Mouse (Mus musculus): ENCODE measurements around the gene Epn3. TPM values are rescaled to one million over a fixed set of nuclear protein-coding genes. Genes with fewer than 3 reads are reported as not detected.

Gene Epn3
- polyA plus RNA-seq, 1 experiment from 2014 or later, result 0.43 TPM

GRCm38 (mm10) chr11:94508976-94509375 lies 9.2 kb upstream of the Epn3 start:
- H3K36me3 ChIP-seq (ENCODE audit: control insufficient read depth, insufficient read depth, low read length), result no peaks in the 10 kb centered on the region
- H3K9me3 ChIP-seq (ENCODE audit: control insufficient read depth, low read length), result no peaks in the 10 kb centered on the region
- no peak overlapping the region for H3K4me3 ChIP-seq (replicated peaks; ENCODE audit: low read depth, low read length)
- H3K4me1 ChIP-seq (ENCODE audit: control insufficient read depth, insufficient read depth, low read length), result no peaks in the 10 kb centered on the region
- H3K9ac ChIP-seq (replicated peaks; ENCODE audit: low read length), result no peak overlapping the region
- 95% methylated on average over 10 of the region's 10 CpGs for WGBS
- no peaks in the 10 kb centered on the region for H3K27me3 ChIP-seq (ENCODE audit: control insufficient read depth, insufficient read depth, low read length)
- no peak overlapping the region for H3K4me2 ChIP-seq (ENCODE audit: low read length)
- DNase-seq (no peak), ATAC-seq (ENCODE audit: low FRiP score, low TSS enrichment) (no peak)
- H3K27ac ChIP-seq (replicated peaks; ENCODE audit: low read depth, low read length), result no peak overlapping the region

DNA sequence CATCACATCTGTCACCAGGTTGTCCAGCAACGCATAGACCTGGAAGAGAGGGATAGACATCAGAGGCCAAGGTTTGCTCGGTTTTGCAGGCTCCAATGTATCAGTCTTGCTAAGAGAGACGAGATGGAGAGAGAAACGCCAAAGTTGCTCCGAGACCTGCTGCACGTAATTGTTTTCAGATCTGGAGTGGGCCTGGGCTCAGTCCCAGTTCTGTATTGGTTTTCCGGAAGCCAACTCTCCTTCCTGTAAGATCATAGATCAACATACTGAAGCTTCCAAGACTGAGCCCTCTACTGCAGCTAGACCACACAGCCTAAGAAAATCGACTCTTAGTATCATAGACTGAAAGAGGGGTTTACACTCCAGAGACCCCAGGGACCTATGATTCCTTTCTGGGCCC lies 1.7 kb upstream of the Epn3 start:
- no peaks in the 10 kb centered on the region for H3K36me3 ChIP-seq (ENCODE audit: control insufficient read depth, insufficient read depth, low read length)
- DNase-seq (no peak), ATAC-seq (ENCODE audit: low FRiP score, low TSS enrichment) (no peak)
- no peaks in the 10 kb centered on the region for H3K9me3 ChIP-seq (ENCODE audit: control insufficient read depth, low read length)
- no peak overlapping the region for H3K27ac ChIP-seq (replicated peaks; ENCODE audit: low read depth, low read length)
- H3K4me2 ChIP-seq (ENCODE audit: low read length), result no peak overlapping the region
- WGBS, result 93% methylated on average over 8 of the region's 8 CpGs
- H3K4me3 ChIP-seq (replicated peaks; ENCODE audit: low read depth, low read length), result no peak overlapping the region
- H3K4me1 ChIP-seq (ENCODE audit: control insufficient read depth, insufficient read depth, low read length), result peaks cover 23% of the 10 kb centered on the region
- H3K9ac ChIP-seq (replicated peaks; ENCODE audit: low read length), result no peak overlapping the region
- peaks cover 8% of the 10 kb centered on the region; the same call in 1 of the 2 replicates for H3K27me3 ChIP-seq (ENCODE audit: control insufficient read depth, insufficient read depth, low read length)

DNA sequence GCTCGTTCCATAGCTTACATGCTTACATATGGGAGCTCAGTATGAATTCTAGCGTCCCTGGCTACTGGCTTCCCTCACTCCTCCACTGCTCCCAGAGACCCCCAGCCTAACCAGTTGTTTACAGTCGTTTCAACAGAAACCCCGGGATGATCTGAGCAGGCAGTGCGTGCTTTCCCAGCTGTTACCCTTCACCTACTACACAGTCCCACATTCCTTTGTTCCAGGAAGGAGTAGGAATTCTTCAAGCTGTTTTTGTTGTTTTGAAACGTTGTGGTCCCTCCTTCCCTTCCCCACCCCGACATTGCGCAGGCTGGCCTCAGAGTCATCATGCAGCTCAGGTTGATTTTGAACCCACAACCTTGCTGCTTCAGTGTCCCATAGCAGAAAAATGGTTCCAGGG lies 588 bp upstream of the Epn3 start:
- Histone ChIP-seq H3K27me3 (ENCODE audit: control insufficient read depth, insufficient read depth, low read length) (peaks cover 8% of the 10 kb centered on the region; the same call in 1 of the 2 replicates), H3K36me3 (ENCODE audit: control insufficient read depth, insufficient read depth, low read length) (no peaks in the 10 kb centered on the region), H3K4me1 (ENCODE audit: control insufficient read depth, insufficient read depth, low read length) (peaks cover 23% of the 10 kb centered on the region), H3K9ac (replicated peaks; ENCODE audit: low read length) (no peak overlapping the region), H3K4me3 (replicated peaks; ENCODE audit: low read depth, low read length) (no peak overlapping the region), H3K4me2 (ENCODE audit: low read length) (no peak overlapping the region), H3K9me3 (ENCODE audit: control insufficient read depth, low read length) (no peaks in the 10 kb centered on the region), H3K27ac (replicated peaks; ENCODE audit: low read depth, low read length) (no peak overlapping the region)
- ATAC-seq (ENCODE audit: low FRiP score, low TSS enrichment) (no peak), DNase-seq (no peak)
- WGBS, result 32% methylated on average over 8 of the region's 8 CpGs

DNA sequence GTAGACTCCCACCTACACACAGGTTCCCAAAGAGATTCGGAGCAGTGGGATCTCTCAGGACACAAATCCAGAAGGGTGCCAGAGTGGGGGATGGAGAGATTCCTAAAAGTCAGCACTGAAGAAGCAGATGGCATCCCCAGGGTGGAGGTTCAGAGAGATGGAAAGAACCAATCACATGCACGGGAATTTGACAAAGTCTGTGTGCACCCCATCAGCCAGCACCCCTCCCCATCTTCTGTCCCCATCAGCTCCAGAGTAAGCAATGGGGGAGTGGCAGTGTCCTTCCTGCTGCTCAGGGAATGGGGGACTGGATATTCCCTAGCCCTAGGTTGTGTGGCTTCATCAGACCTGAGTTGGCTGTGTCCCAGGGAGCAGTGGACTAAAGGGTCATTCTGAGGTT lies 739 bp downstream of the Epn3 start:
- H3K9me3 ChIP-seq (ENCODE audit: control insufficient read depth, low read length), result no peaks in the 10 kb centered on the region
- H3K36me3 ChIP-seq (ENCODE audit: control insufficient read depth, insufficient read depth, low read length), result no peaks in the 10 kb centered on the region
- no peak overlapping the region for H3K4me3 ChIP-seq (replicated peaks; ENCODE audit: low read depth, low read length)
- no peak overlapping the region for H3K27ac ChIP-seq (replicated peaks; ENCODE audit: low read depth, low read length)
- ATAC-seq (ENCODE audit: low FRiP score, low TSS enrichment) (0 out of 2 replicates have a peak, but pooled peaks have one; percentile 34), DNase-seq (no peak)
- peak overlapping the region; percentile 53 for H3K4me2 ChIP-seq (ENCODE audit: low read length)
- H3K9ac ChIP-seq (replicated peaks; ENCODE audit: low read length), result no peak overlapping the region; the same call in 1 of the 2 replicates
- 8% methylated on average over 2 of the region's 2 CpGs for WGBS
- peaks cover 23% of the 10 kb centered on the region for H3K4me1 ChIP-seq (ENCODE audit: control insufficient read depth, insufficient read depth, low read length)
- H3K27me3 ChIP-seq (ENCODE audit: control insufficient read depth, insufficient read depth, low read length), result peaks cover 8% of the 10 kb centered on the region; the same call in 1 of the 2 replicates

GRCm38 (mm10) chr11:94498093-94498996 lies 1.4 kb downstream of the Epn3 start:
- Histone ChIP-seq H3K27ac (replicated peaks; ENCODE audit: low read depth, low read length) (no peak overlapping the region), H3K4me3 (replicated peaks; ENCODE audit: low read depth, low read length) (no peak overlapping the region), H3K27me3 (ENCODE audit: control insufficient read depth, insufficient read depth, low read length) (peaks cover 8% of the 10 kb centered on the region; the same call in 1 of the 2 replicates), H3K4me1 (ENCODE audit: control insufficient read depth, insufficient read depth, low read length) (peaks cover 23% of the 10 kb centered on the region), H3K9me3 (ENCODE audit: control insufficient read depth, low read length) (no peaks in the 10 kb centered on the region), H3K9ac (replicated peaks; ENCODE audit: low read length) (no peak overlapping the region), H3K4me2 (ENCODE audit: low read length) (peak overlapping the region; percentile 11; the same call in 1 of the 2 replicates), H3K36me3 (ENCODE audit: control insufficient read depth, insufficient read depth, low read length) (no peaks in the 10 kb centered on the region)
- 22% methylated on average over 19 of the region's 19 CpGs for WGBS
- DNase-seq (peak; percentile 55), ATAC-seq (ENCODE audit: low FRiP score, low TSS enrichment) (no peak; the same call in 1 of the 2 replicates)

DNA sequence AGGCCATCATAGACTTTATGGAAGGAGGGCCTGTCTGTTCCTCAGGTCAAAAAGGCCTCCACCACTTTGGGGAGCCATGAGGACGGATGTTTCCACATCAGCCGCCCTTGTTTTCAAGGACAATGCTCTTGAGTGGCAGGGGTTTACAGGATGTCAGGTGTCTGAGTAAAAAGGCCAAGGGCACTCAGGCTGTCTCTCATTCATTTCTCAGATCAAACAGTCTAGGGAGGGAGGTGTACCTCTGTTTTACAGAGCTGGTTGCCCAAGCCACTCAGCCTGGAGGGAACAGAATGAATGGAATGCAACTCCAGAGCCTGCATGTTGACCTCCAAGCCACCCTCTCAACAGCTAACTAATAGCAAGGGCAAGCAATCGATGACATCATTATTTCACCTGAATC lies 4.4 kb downstream of the Epn3 start:
- Histone ChIP-seq H3K4me1 (ENCODE audit: control insufficient read depth, insufficient read depth, low read length) (peaks cover 28% of the 10 kb centered on the region), H3K9me3 (ENCODE audit: control insufficient read depth, low read length) (no peaks in the 10 kb centered on the region), H3K9ac (replicated peaks; ENCODE audit: low read length) (no peak overlapping the region), H3K36me3 (ENCODE audit: control insufficient read depth, insufficient read depth, low read length) (no peaks in the 10 kb centered on the region), H3K27ac (replicated peaks; ENCODE audit: low read depth, low read length) (no peak overlapping the region), H3K27me3 (ENCODE audit: control insufficient read depth, insufficient read depth, low read length) (peaks cover 12% of the 10 kb centered on the region; the same call in 1 of the 2 replicates), H3K4me2 (ENCODE audit: low read length) (no peak overlapping the region), H3K4me3 (replicated peaks; ENCODE audit: low read depth, low read length) (no peak overlapping the region)
- ATAC-seq (ENCODE audit: low FRiP score, low TSS enrichment), result no peak
- DNase-seq, result no peak
- 75% methylated on average over 3 of the region's 3 CpGs for WGBS

- Histone ChIP-seq H3K4me3 (replicated peaks; ENCODE audit: low read depth, low read length) (peak overlapping the region; percentile 40), H3K4me1 (ENCODE audit: control insufficient read depth, insufficient read depth, low read length) (0 out of 2 replicates have a peak, but pooled peaks cover 5% of the 10 kb centered on the region), H3K27me3 (ENCODE audit: control insufficient read depth, insufficient read depth, low read length) (0 out of 2 replicates have a peak, but pooled peaks cover 4% of the 10 kb centered on the region), H3K36me3 (ENCODE audit: control insufficient read depth, insufficient read depth, low read length) (no peaks in the 10 kb centered on the region), H3K9me3 (ENCODE audit: control insufficient read depth, low read length) (no peaks in the 10 kb centered on the region), H3K27ac (replicated peaks; ENCODE audit: low read depth, low read length) (no peak overlapping the region), H3K4me2 (ENCODE audit: low read length) (peak overlapping the region; percentile 64), H3K9ac (replicated peaks; ENCODE audit: low read length) (no peak overlapping the region)
- ATAC-seq (ENCODE audit: low FRiP score, low TSS enrichment) (no peak), DNase-seq (no peak)
- 66% methylated on average over 7 of the region's 7 CpGs for WGBS
These were observed 8.1 kb downstream of the Epn3 start for GRCm38 (mm10) chr11:94491749-94492099.

DNA sequence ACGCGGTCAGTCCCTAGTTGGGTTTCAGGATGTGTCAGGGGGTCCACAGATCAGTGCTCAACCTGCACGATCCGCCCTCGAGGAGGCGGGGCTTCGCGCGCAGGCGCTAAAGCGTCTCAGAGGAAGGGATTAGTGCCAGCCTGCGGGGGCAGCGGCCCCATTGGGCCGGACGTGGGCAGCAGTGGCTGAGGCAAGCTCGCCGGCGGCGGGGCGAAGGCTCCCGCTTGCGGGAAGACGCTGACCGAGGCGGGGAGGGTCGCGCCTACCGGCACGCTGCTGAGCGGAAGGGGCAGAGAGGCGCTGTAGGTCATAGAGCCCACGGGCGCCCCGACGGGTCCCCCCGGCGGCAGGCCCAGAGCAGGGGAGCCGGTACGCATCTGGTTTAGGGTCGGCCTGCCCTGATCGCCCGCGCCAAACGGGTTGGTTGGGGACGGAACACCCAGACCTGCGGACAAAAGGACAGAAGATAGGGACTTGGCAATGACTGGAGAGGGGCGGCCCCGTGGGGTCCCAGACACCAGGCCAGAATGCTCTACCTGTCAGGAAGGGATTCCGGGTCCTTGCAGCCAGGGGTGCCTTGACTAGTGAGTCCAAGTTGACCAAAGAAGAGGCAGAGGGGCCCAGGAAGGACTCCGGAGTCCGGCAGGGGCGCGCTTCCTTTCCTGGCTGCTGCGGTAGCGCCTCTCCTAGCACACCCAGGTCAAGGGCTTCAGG lies 8.6 kb downstream of the Epn3 start:
- 4% methylated on average over 55 of the region's 55 CpGs for WGBS
- ATAC-seq (ENCODE audit: low FRiP score, low TSS enrichment) (peak; percentile 77; the same call in 1 of the 2 replicates), DNase-seq (peak; percentile 88)
- Histone ChIP-seq H3K27ac (replicated peaks; ENCODE audit: low read depth, low read length) (no peak overlapping the region), H3K27me3 (ENCODE audit: control insufficient read depth, insufficient read depth, low read length) (peaks cover 7% of the 10 kb centered on the region; the same call in 1 of the 2 replicates), H3K36me3 (ENCODE audit: control insufficient read depth, insufficient read depth, low read length) (no peaks in the 10 kb centered on the region), H3K9ac (replicated peaks; ENCODE audit: low read length) (peak overlapping the region; percentile 51), H3K4me3 (replicated peaks; ENCODE audit: low read depth, low read length) (peak overlapping the region; percentile 40), H3K4me2 (ENCODE audit: low read length) (peak overlapping the region; percentile 64), H3K9me3 (ENCODE audit: control insufficient read depth, low read length) (no peaks in the 10 kb centered on the region), H3K4me1 (ENCODE audit: control insufficient read depth, insufficient read depth, low read length) (0 out of 2 replicates have a peak, but pooled peaks cover 5% of the 10 kb centered on the region)

Data from midbrain, embryonic 14.5 days (tissue).